9 mouse cellular contexts compared by ENCODE assay signal in genomic region chr5:140135734-140136625, GRCm38 (mm10).
DNase-seq lines count a peak whose midpoint lies in the region; ATAC-seq lines count a peak whose summit lies in the region.
"Had no signal": no experiment of that assay in that cellular context is flagged by ENCODE, and none has a peak within 500 bp of the region (broad histone marks: within the 10 kb centered on the region; RNA-seq: fewer than 3 reads in every experiment).

No protein-coding gene starts in this region.

- DNase-seq in embryonic facial prominence, embryonic 14.5 days (ENCODE audit: low spot score), result peak; percentile 40
- DNase-seq in embryonic facial prominence, embryonic 10.5 days (ENCODE audit: low spot score), result no peak
- no peak for DNase-seq in midbrain, embryonic 14.5 days
- peak; percentile 50 for DNase-seq in gonadal fat pad, adult 2 months (ENCODE audit: low read depth)
- DNase-seq in urinary bladder, postnatal 10 days (ENCODE audit: low spot score), result no peak
- no peak for DNase-seq in layer of hippocampus, adult 18-20 months (ENCODE audit: low spot score in 2 of 2)
- DNase-seq: adrenal gland, postnatal 10 days had no signal

- H3K4me2 ChIP-seq in embryonic facial prominence, embryonic 14.5 days (ENCODE audit: low read depth, low read length), result no peak overlapping the region
- H3K4me2 ChIP-seq in midbrain, embryonic 14.5 days (ENCODE audit: low read length), result no peak overlapping the region
- H3K4me2 ChIP-seq in midbrain, embryonic 15.5 days, result no peak overlapping the region
- H3K4me2 ChIP-seq in neural tube, embryonic 15.5 days, result no peak overlapping the region

- H3K27ac ChIP-seq in embryonic facial prominence, embryonic 14.5 days (replicated peaks; ENCODE audit: low read depth, low read length), result no peak overlapping the region
- H3K27ac ChIP-seq in embryonic facial prominence, embryonic 10.5 days (replicated peaks), result no peak overlapping the region
- 0 out of 2 replicates have a peak overlapping the region, but pooled peaks have one; percentile 21 for H3K27ac ChIP-seq in midbrain, embryonic 14.5 days (replicated peaks; ENCODE audit: low read depth, low read length)
- no peak overlapping the region for H3K27ac ChIP-seq in midbrain, embryonic 15.5 days
- peak overlapping the region; percentile 65 for H3K27ac ChIP-seq in neural tube, embryonic 15.5 days (replicated peaks)

- H3K4me3 ChIP-seq in embryonic facial prominence, embryonic 14.5 days (ENCODE audit: low read depth, low read length), result no peak overlapping the region
- H3K4me3 ChIP-seq in embryonic facial prominence, embryonic 10.5 days, result no peak overlapping the region
- no peak overlapping the region for H3K4me3 ChIP-seq in midbrain, embryonic 14.5 days (replicated peaks; ENCODE audit: low read depth, low read length)
- H3K4me3 ChIP-seq in midbrain, embryonic 15.5 days, result no peak overlapping the region
- no peak overlapping the region for H3K4me3 ChIP-seq in neural tube, embryonic 15.5 days (replicated peaks)

- no peak for ATAC-seq in embryonic facial prominence, embryonic 14.5 days (ENCODE audit: low read depth)
- no peak for ATAC-seq in midbrain, embryonic 14.5 days (ENCODE audit: low FRiP score, low TSS enrichment)
- ATAC-seq in midbrain, embryonic 15.5 days (replicated peaks), result no peak
- ATAC-seq in neural tube, embryonic 15.5 days (ENCODE audit: low FRiP score), result no peak

- H3K4me1 ChIP-seq in embryonic facial prominence, embryonic 14.5 days (ENCODE audit: control insufficient read depth, insufficient read depth, low read length), result no peaks in the 10 kb centered on the region
- H3K4me1 ChIP-seq in embryonic facial prominence, embryonic 10.5 days, result peaks cover 4% of the 10 kb centered on the region; the same call in 1 of the 2 replicates
- no peaks in the 10 kb centered on the region for H3K4me1 ChIP-seq in midbrain, embryonic 14.5 days (ENCODE audit: control insufficient read depth, insufficient read depth, low read length)
- H3K4me1 ChIP-seq in midbrain, embryonic 15.5 days, result no peaks in the 10 kb centered on the region
- H3K4me1 ChIP-seq in neural tube, embryonic 15.5 days, result peaks cover 45% of the 10 kb centered on the region

- 85% methylated on average over 8 of the region's 8 CpGs for WGBS in embryonic facial prominence, embryonic 14.5 days
- WGBS in embryonic facial prominence, embryonic 10.5 days, result 93% methylated on average over 8 of the region's 8 CpGs
- WGBS in midbrain, embryonic 14.5 days, result 91% methylated on average over 8 of the region's 8 CpGs
- 88% methylated on average over 8 of the region's 8 CpGs for WGBS in midbrain, embryonic 15.5 days
- 71% methylated on average over 8 of the region's 8 CpGs for WGBS in neural tube, embryonic 15.5 days

- no peaks in the 10 kb centered on the region for H3K9me3 ChIP-seq in embryonic facial prominence, embryonic 14.5 days (ENCODE audit: control insufficient read depth, low read length)
- H3K9me3 ChIP-seq in embryonic facial prominence, embryonic 10.5 days, result no peaks in the 10 kb centered on the region
- H3K9me3 ChIP-seq in midbrain, embryonic 14.5 days (ENCODE audit: control insufficient read depth, low read length), result no peaks in the 10 kb centered on the region
- H3K9me3 ChIP-seq in midbrain, embryonic 15.5 days, result no peaks in the 10 kb centered on the region
- no peaks in the 10 kb centered on the region for H3K9me3 ChIP-seq in neural tube, embryonic 15.5 days (replicated peaks)

- H3K9ac ChIP-seq in embryonic facial prominence, embryonic 14.5 days (ENCODE audit: low read depth, low read length), result no peak overlapping the region
- no peak overlapping the region for H3K9ac ChIP-seq in midbrain, embryonic 14.5 days (replicated peaks; ENCODE audit: low read length)
- H3K9ac ChIP-seq in midbrain, embryonic 15.5 days, result no peak overlapping the region
- no peak overlapping the region for H3K9ac ChIP-seq in neural tube, embryonic 15.5 days (replicated peaks)

- H3K27me3 ChIP-seq in embryonic facial prominence, embryonic 14.5 days (replicated peaks; ENCODE audit: control insufficient read depth, insufficient read depth, low read length), result no peaks in the 10 kb centered on the region
- no peaks in the 10 kb centered on the region for H3K27me3 ChIP-seq in embryonic facial prominence, embryonic 10.5 days (replicated peaks; ENCODE audit: low read depth, poor library complexity, severe bottlenecking)
- H3K27me3 ChIP-seq in midbrain, embryonic 14.5 days (ENCODE audit: control insufficient read depth, insufficient read depth, low read length), result no peaks in the 10 kb centered on the region
- no peaks in the 10 kb centered on the region for H3K27me3 ChIP-seq in midbrain, embryonic 15.5 days (replicated peaks)
- H3K27me3 ChIP-seq in neural tube, embryonic 15.5 days (replicated peaks), result no peaks in the 10 kb centered on the region

- 0 out of 2 replicates have a peak, but pooled peaks cover 4% of the 10 kb centered on the region for H3K36me3 ChIP-seq in embryonic facial prominence, embryonic 14.5 days (ENCODE audit: control insufficient read depth, insufficient read depth, low read length)
- peaks cover 33% of the 10 kb centered on the region for H3K36me3 ChIP-seq in embryonic facial prominence, embryonic 10.5 days (replicated peaks)
- no peaks in the 10 kb centered on the region for H3K36me3 ChIP-seq in midbrain, embryonic 14.5 days (ENCODE audit: control insufficient read depth, insufficient read depth, low read length)
- H3K36me3 ChIP-seq in midbrain, embryonic 15.5 days (replicated peaks), result no peaks in the 10 kb centered on the region
- no peaks in the 10 kb centered on the region for H3K36me3 ChIP-seq in neural tube, embryonic 15.5 days

Comparison
In these comparisons a context has a peak if more than half of its experiments do, and no peak if none do; other contexts are left out.
1. DNase-seq: peak in embryonic facial prominence, embryonic 14.5 days (single experiment) and gonadal fat pad, adult 2 months (single experiment); none in embryonic facial prominence, embryonic 10.5 days (single experiment), midbrain, embryonic 14.5 days (single experiment), urinary bladder, postnatal 10 days (single experiment) and layer of hippocampus, adult 18-20 months (0 of 2).
2. H3K27ac ChIP-seq: peak in midbrain, embryonic 14.5 days (single experiment) and neural tube, embryonic 15.5 days (single experiment); none in embryonic facial prominence, embryonic 14.5 days (single experiment), embryonic facial prominence, embryonic 10.5 days (single experiment) and midbrain, embryonic 15.5 days (single experiment).